Mouse (Mus musculus): ENCODE measurements at regions not wholly inside any gene's neighbourhood (a gene's known extent, or its start where the extent isn't known, plus 50 kb on each side); places are given as distances from the start of the nearest gene placed in this dataset.

- Histone ChIP-seq H3K27ac (ENCODE audit: insufficient read depth, low read length) (no peak overlapping the region), H3K4me3 (ENCODE audit: insufficient read depth, low read length) (no peak overlapping the region), H3K4me1 (ENCODE audit: control insufficient read depth, insufficient read depth, low read length) (no peaks in the 10 kb centered on the region)
- TF ChIP-seq POLR2A (IDR thresholded peaks at IDR 0.05; ENCODE audit: low read depth, low read length): no peak
- TF ChIP-seq CTCF (IDR thresholded peaks at IDR 0.05; ENCODE audit: borderline replicate concordance, insufficient read depth, low read length): no peak
Measured at GRCm38 (mm10) chr4:67614486-67615067, 787.2 kb downstream of the Tlr4 start.

- no peak overlapping the region for H3K4me3 ChIP-seq (ENCODE audit: insufficient read depth, low read length)
- no peak overlapping the region for H3K27ac ChIP-seq (ENCODE audit: insufficient read depth, low read length)
- no peaks in the 10 kb centered on the region for H3K4me1 ChIP-seq (ENCODE audit: control insufficient read depth, insufficient read depth, low read length)
- TF ChIP-seq POLR2A (IDR thresholded peaks at IDR 0.05; ENCODE audit: low read depth, low read length): no peak
- TF ChIP-seq CTCF (IDR thresholded peaks at IDR 0.05; ENCODE audit: borderline replicate concordance, insufficient read depth, low read length): no peak
Measured at GRCm38 (mm10) chr4:67626641-67627040, 799.3 kb downstream of the Tlr4 start.

DNA sequence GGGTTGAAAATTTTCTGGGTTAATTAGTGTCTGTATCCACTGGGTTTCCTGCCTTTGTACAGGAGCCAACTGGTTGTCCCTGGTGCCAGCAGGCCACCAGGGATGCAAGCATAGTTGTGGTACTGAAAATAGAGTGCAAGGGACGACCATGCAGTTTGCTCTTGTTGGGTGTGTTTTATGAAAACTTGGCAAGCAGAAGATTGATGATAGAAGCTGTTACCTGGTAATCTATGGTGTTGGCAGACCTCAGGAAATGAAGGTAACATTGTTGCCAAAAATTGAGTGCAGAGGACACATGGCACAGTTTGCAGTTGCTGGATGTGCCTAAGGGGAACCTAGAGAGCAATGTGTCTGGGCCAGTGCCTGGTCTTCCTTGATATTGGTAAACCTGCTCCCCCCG is 818.7 kb downstream of the Tlr4 start:
- Histone ChIP-seq H3K4me3 (ENCODE audit: insufficient read depth, low read length) (no peak overlapping the region), H3K4me1 (ENCODE audit: control insufficient read depth, insufficient read depth, low read length) (no peaks in the 10 kb centered on the region), H3K27ac (ENCODE audit: insufficient read depth, low read length) (no peak overlapping the region)
- TF ChIP-seq POLR2A (IDR thresholded peaks at IDR 0.05; ENCODE audit: low read depth, low read length) (no peak), CTCF (IDR thresholded peaks at IDR 0.05; ENCODE audit: borderline replicate concordance, insufficient read depth, low read length) (no peak)

- no peak overlapping the region for H3K27ac ChIP-seq (ENCODE audit: insufficient read depth, low read length)
- TF ChIP-seq POLR2A (IDR thresholded peaks at IDR 0.05; ENCODE audit: low read depth, low read length) (no peak), CTCF (IDR thresholded peaks at IDR 0.05; ENCODE audit: borderline replicate concordance, insufficient read depth, low read length) (no peak)
- H3K4me1 ChIP-seq (ENCODE audit: control insufficient read depth, insufficient read depth, low read length): no peaks in the 10 kb centered on the region
- no peak overlapping the region for H3K4me3 ChIP-seq (ENCODE audit: insufficient read depth, low read length)
Measured at GRCm38 (mm10) chr4:67662122-67662521, 834.7 kb downstream of the Tlr4 start.

DNA sequence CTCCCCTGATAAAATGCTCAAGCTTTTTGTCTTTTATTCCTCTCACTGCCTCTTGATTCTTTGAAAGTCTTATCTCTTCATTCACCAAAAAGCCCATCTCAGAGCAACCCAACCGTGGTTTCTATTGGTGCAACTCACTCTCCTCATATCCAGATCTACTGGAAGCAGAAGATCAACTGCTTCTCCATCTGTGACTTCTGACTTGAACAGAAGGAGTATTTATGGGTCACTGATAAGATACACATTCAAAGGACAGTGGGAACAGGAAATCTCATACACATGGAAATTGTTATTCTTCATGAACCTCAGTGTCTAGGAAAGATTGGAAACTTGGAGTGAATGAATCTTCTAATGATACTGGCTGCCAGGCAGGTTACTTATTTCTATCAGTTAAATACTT is 846.6 kb downstream of the Tlr4 start:
- H3K4me3 ChIP-seq (ENCODE audit: insufficient read depth, low read length): no peak overlapping the region
- TF ChIP-seq CTCF (IDR thresholded peaks at IDR 0.05; ENCODE audit: borderline replicate concordance, insufficient read depth, low read length): no peak
- TF ChIP-seq POLR2A (IDR thresholded peaks at IDR 0.05; ENCODE audit: low read depth, low read length): no peak
- no peak overlapping the region for H3K27ac ChIP-seq (ENCODE audit: insufficient read depth, low read length)
- H3K4me1 ChIP-seq (ENCODE audit: control insufficient read depth, insufficient read depth, low read length): no peaks in the 10 kb centered on the region

DNA sequence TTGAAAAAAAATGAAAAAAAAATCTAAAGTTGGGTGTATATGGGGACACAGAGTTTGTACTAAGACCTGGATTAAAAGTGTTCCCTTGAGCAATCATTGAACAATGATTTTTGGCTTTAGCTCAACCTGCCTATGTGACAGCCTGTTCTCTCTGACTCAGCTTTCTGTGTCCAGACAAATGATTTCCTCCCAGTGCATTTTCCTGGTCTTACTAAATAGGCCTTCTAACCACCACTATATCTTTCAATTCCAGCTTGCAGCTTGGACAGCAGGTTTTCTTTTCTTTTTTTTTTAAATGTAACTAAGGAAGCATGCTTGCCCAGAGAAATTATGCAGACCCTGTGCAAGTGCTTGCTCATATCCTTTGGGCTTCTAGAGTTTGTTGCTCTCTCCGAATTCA is 850.2 kb downstream of the Tlr4 start:
- TF ChIP-seq CTCF (IDR thresholded peaks at IDR 0.05; ENCODE audit: borderline replicate concordance, insufficient read depth, low read length) (no peak), POLR2A (IDR thresholded peaks at IDR 0.05; ENCODE audit: low read depth, low read length) (no peak)
- no peak overlapping the region for H3K27ac ChIP-seq (ENCODE audit: insufficient read depth, low read length)
- H3K4me3 ChIP-seq (ENCODE audit: insufficient read depth, low read length): no peak overlapping the region
- H3K4me1 ChIP-seq (ENCODE audit: control insufficient read depth, insufficient read depth, low read length): no peaks in the 10 kb centered on the region

GRCm38 (mm10) chr4:67698438-67698837 is 871.1 kb downstream of the Tlr4 start:
- TF ChIP-seq POLR2A (IDR thresholded peaks at IDR 0.05; ENCODE audit: low read depth, low read length): no peak
- no peak for TF ChIP-seq CTCF (IDR thresholded peaks at IDR 0.05; ENCODE audit: borderline replicate concordance, insufficient read depth, low read length)
- H3K27ac ChIP-seq (ENCODE audit: insufficient read depth, low read length): no peak overlapping the region
- H3K4me1 ChIP-seq (ENCODE audit: control insufficient read depth, insufficient read depth, low read length): no peaks in the 10 kb centered on the region
- H3K4me3 ChIP-seq (ENCODE audit: insufficient read depth, low read length): no peak overlapping the region

All from embryonic fibroblast, embryonic 13.5 days (primary cell).